Comparison of ENCODE assay signal across 22 mouse cellular contexts in genomic region chr3:157627407-157627806, GRCm38 (mm10).
A peak's percentile ranks its signal among the peaks of the same experiment; 100 is the strongest.
DNase-seq lines count a peak whose midpoint lies in the region; ATAC-seq and TF ChIP-seq lines count a peak whose summit lies in the region.
"Had no signal": no experiment of that assay in that cellular context is flagged by ENCODE, and none has a peak within 500 bp of the region (broad histone marks: within the 10 kb centered on the region; RNA-seq: fewer than 3 reads in every experiment).

No protein-coding gene starts in this region.

- no peak for TF ChIP-seq POLR2A in thymus, adult 2 months (IDR thresholded peaks at IDR 0.05; ENCODE audit: control insufficient read depth, extremely low read depth, insufficient read depth, low read length, poor library complexity)

- no peak overlapping the region for H3K4me2 ChIP-seq in embryonic facial prominence, embryonic 15.5 days (replicated peaks)
- no peak overlapping the region for H3K4me2 ChIP-seq in forebrain, embryonic 13.5 days
- H3K4me2 ChIP-seq: hindbrain, embryonic 13.5 days; liver, embryonic 12.5 days; lung, embryonic 14.5 days had no signal

- H3K36me3 ChIP-seq in embryonic facial prominence, embryonic 15.5 days, result no peaks in the 10 kb centered on the region
- H3K36me3 ChIP-seq in embryonic facial prominence, embryonic 10.5 days (replicated peaks), result no peaks in the 10 kb centered on the region
- no peaks in the 10 kb centered on the region for H3K36me3 ChIP-seq in thymus, adult 2 months (ENCODE audit: control insufficient read depth, insufficient read depth, low read length)
- no peaks in the 10 kb centered on the region for H3K36me3 ChIP-seq in forebrain, embryonic 13.5 days (ENCODE audit: poor library complexity, severe bottlenecking)
- H3K36me3 ChIP-seq: hindbrain, embryonic 13.5 days; liver, embryonic 12.5 days; midbrain, embryonic 10.5 days had no signal

- no peak overlapping the region for H3K27ac ChIP-seq in embryonic facial prominence, embryonic 15.5 days (replicated peaks)
- no peak overlapping the region for H3K27ac ChIP-seq in embryonic facial prominence, embryonic 10.5 days (replicated peaks)
- H3K27ac ChIP-seq in thymus, adult 2 months (ENCODE audit: control insufficient read depth, insufficient read depth, low read length), result no peak overlapping the region
- no peak overlapping the region for H3K27ac ChIP-seq in forebrain, embryonic 13.5 days
- H3K27ac ChIP-seq: hindbrain, embryonic 13.5 days; layer of hippocampus, adult 2 months; liver, embryonic 12.5 days; midbrain, embryonic 10.5 days had no signal

- no peak overlapping the region for H3K9ac ChIP-seq in embryonic facial prominence, embryonic 15.5 days
- no peak overlapping the region for H3K9ac ChIP-seq in forebrain, embryonic 13.5 days
- H3K9ac ChIP-seq: hindbrain, embryonic 13.5 days; liver, embryonic 12.5 days; lung, embryonic 14.5 days had no signal

- no peaks in the 10 kb centered on the region for H3K27me3 ChIP-seq in embryonic facial prominence, embryonic 15.5 days
- H3K27me3 ChIP-seq in embryonic facial prominence, embryonic 10.5 days (replicated peaks; ENCODE audit: low read depth, poor library complexity, severe bottlenecking), result no peaks in the 10 kb centered on the region
- H3K27me3 ChIP-seq in thymus, adult 2 months (ENCODE audit: control insufficient read depth, insufficient read depth, low read length), result no peaks in the 10 kb centered on the region
- H3K27me3 ChIP-seq in forebrain, embryonic 13.5 days, result no peaks in the 10 kb centered on the region
- H3K27me3 ChIP-seq: hindbrain, embryonic 13.5 days; liver, embryonic 12.5 days had no signal

- ATAC-seq in embryonic facial prominence, embryonic 15.5 days (ENCODE audit: insufficient number of reproducible peaks, low FRiP score, low TSS enrichment, low read depth), result peak; percentile 65; the same call in 1 of the 2 replicates
- ATAC-seq in monocyte, adult 5-6 weeks (replicated peaks; ENCODE audit: insufficient number of reproducible peaks, low FRiP score, low TSS enrichment, poor library complexity, severe bottlenecking), result peak; percentile 35; the same call in 1 of the 2 replicates
- no peak for ATAC-seq in forebrain, embryonic 13.5 days
- ATAC-seq: liver, embryonic 12.5 days had no signal

- DNase-seq in embryonic facial prominence, embryonic 10.5 days (ENCODE audit: low spot score), result no peak
- DNase-seq in thymus, postnatal 0 days (ENCODE audit: low spot score), result peak; percentile 11
- no peak for DNase-seq in thymus, adult 2 months
- no peak for DNase-seq in kidney, postnatal 10 days
- DNase-seq: adrenal gland, postnatal 36 days; cerebellum, adult 11 months; cerebellum, adult 9-11 months; heart, adult 18-20 months; kidney, adult 18-20 months; layer of hippocampus, postnatal 36 days; lung, embryonic 14.5 days; retina, postnatal 1 day; right cerebral cortex, postnatal 25 days; spleen, adult 18-20 months; thymus, postnatal 36 days had no signal

- no peak for TF ChIP-seq CTCF in thymus, adult 2 months (IDR thresholded peaks at IDR 0.05; ENCODE audit: borderline replicate concordance, control insufficient read depth, extremely low read depth, insufficient read depth, low read length, poor library complexity)

- H3K4me3 ChIP-seq in embryonic facial prominence, embryonic 15.5 days (replicated peaks), result no peak overlapping the region
- no peak overlapping the region for H3K4me3 ChIP-seq in embryonic facial prominence, embryonic 10.5 days
- no peak overlapping the region for H3K4me3 ChIP-seq in thymus, adult 2 months (ENCODE audit: control insufficient read depth, insufficient read depth, low read length)
- H3K4me3 ChIP-seq in forebrain, embryonic 13.5 days, result no peak overlapping the region
- H3K4me3 ChIP-seq: hindbrain, embryonic 13.5 days; layer of hippocampus, adult 2 months; liver, embryonic 12.5 days; midbrain, embryonic 10.5 days had no signal

- WGBS in embryonic facial prominence, embryonic 15.5 days, result 64% methylated on average over 3 of the region's 3 CpGs
- WGBS in embryonic facial prominence, embryonic 10.5 days, result 67% methylated on average over 3 of the region's 3 CpGs
- 16% methylated on average over 3 of the region's 3 CpGs for WGBS in thymus, adult 2 months
- WGBS in forebrain, embryonic 13.5 days, result 87% methylated on average over 3 of the region's 3 CpGs

- H3K9me3 ChIP-seq in embryonic facial prominence, embryonic 15.5 days (replicated peaks), result no peaks in the 10 kb centered on the region
- no peaks in the 10 kb centered on the region for H3K9me3 ChIP-seq in embryonic facial prominence, embryonic 10.5 days
- no peaks in the 10 kb centered on the region for H3K9me3 ChIP-seq in forebrain, embryonic 13.5 days (replicated peaks)
- H3K9me3 ChIP-seq: hindbrain, embryonic 13.5 days; liver, embryonic 12.5 days; midbrain, embryonic 10.5 days had no signal

- H3K4me1 ChIP-seq in embryonic facial prominence, embryonic 15.5 days, result no peaks in the 10 kb centered on the region
- no peaks in the 10 kb centered on the region for H3K4me1 ChIP-seq in embryonic facial prominence, embryonic 10.5 days
- H3K4me1 ChIP-seq in thymus, adult 2 months (replicated peaks; ENCODE audit: control insufficient read depth, insufficient read depth, low read length), result peaks cover 3% of the 10 kb centered on the region
- no peaks in the 10 kb centered on the region for H3K4me1 ChIP-seq in forebrain, embryonic 13.5 days
- H3K4me1 ChIP-seq: hindbrain, embryonic 13.5 days; midbrain, embryonic 10.5 days had no signal
